Mouse (Mus musculus) stomach, postnatal 0 days (tissue): ENCODE measurements at regions not wholly inside any gene's neighbourhood (a gene's known extent, or its start where the extent isn't known, plus 50 kb on each side); places are given as distances from the start of the nearest gene placed in this dataset.

ENCODE experiments used
- ATAC-seq: fragments of 200-750 bp; cut with Nextera tagmentation; 2 replicates; pipeline ENCODE4 v1.8.0; 2017; ENCODE audit not compliant: low FRiP score, low TSS enrichment
- DNase-seq: peaks from one replicate; pipeline ENCODE4 v3.0.0-alpha.2; 2016; ENCODE audit warnings: low spot score
- H3K27ac ChIP-seq: fragments of 300-500 bp; sonication (generic); replicated peaks from 2 replicates; pipeline ENCODE4 v1.5.1; 2014; ENCODE audit warnings: mild to moderate bottlenecking, control low read depth
- H3K27me3 ChIP-seq: fragments of 300-500 bp; sonication (generic); 2 replicates; pipeline ENCODE4 v1.6.1; 2014; ENCODE audit warnings: low read length; ENCODE audit not compliant: control insufficient read depth, insufficient read depth
- H3K36me3 ChIP-seq: fragments of 300-500 bp; sonication (generic); 2 replicates; pipeline ENCODE4 v1.6.1; 2014; ENCODE audit warnings: low read length, mixed read lengths; ENCODE audit not compliant: control insufficient read depth, insufficient read depth
- H3K4me1 ChIP-seq: fragments of 300-500 bp; sonication (generic); replicated peaks from 2 replicates; pipeline ENCODE4 v1.6.1; 2014; ENCODE audit warnings: antibody characterized with exemption; ENCODE audit not compliant: control insufficient read depth, insufficient read depth
- H3K4me2 ChIP-seq: fragments of 300-500 bp; sonication (generic); replicated peaks from 2 replicates; pipeline ENCODE4 v1.6.1; 2014; ENCODE audit warnings: low read depth, mild to moderate bottlenecking, control low read depth, moderate library complexity
- H3K4me3 ChIP-seq: fragments of 300-500 bp; sonication (generic); 2 replicates; pipeline ENCODE4 v1.5.1; 2014; ENCODE audit warnings: low read depth, low read length, control low read depth
- H3K9ac ChIP-seq: fragments of 300-500 bp; sonication (generic); 2 replicates; pipeline ENCODE4 v1.6.1; 2014; ENCODE audit warnings: mild to moderate bottlenecking, low read length, control low read depth, mixed read lengths
- H3K9me3 ChIP-seq: fragments of 300-500 bp; sonication (generic); 2 replicates; pipeline ENCODE4 v1.6.1; 2016; ENCODE audit warnings: low read length; ENCODE audit not compliant: control insufficient read depth
- CTCF ChIP-seq: IDR thresholded peaks from 2 replicates; pipeline ENCODE4 v1.5.1; 2016; ENCODE audit warnings: antibody characterized with exemption, low read depth, mild to moderate bottlenecking, moderate library complexity
- EP300 ChIP-seq: optimal IDR thresholded peaks from 2 replicates; pipeline ENCODE3; 2016; ENCODE audit warnings: antibody characterized with exemption
- WGBS: fragments of 180-500 bp; shearing (Covaris S2); extraction: QIAGEN DNeasy Blood & Tissue Kit; methylation state at CpG from one replicate; pipeline ENCODE4 v1.1.7; 2014; 5-methylcytosine and 5-hydroxymethylcytosine counted together

GRCm38 (mm10) chr19:36217605-36218004 is 97.7 kb upstream of the Ankrd1 start:
- H3K4me2 ChIP-seq, result no peak overlapping the region
- no peaks in the 10 kb centered on the region for H3K36me3 ChIP-seq
- TF ChIP-seq CTCF (no peak), EP300 (no peak)
- no peaks in the 10 kb centered on the region for H3K9me3 ChIP-seq
- H3K4me3 ChIP-seq, result no peak overlapping the region
- H3K4me1 ChIP-seq, result no peaks in the 10 kb centered on the region; the same call in 1 of the 2 replicates
- WGBS, result 63% methylated on average over 5 of the region's 5 CpGs
- H3K9ac ChIP-seq, result no peak overlapping the region
- no peaks in the 10 kb centered on the region for H3K27me3 ChIP-seq
- no peak overlapping the region for H3K27ac ChIP-seq
- no peak for ATAC-seq
- no peak for DNase-seq

GRCm38 (mm10) chr19:36218921-36219320 is 99.0 kb upstream of the Ankrd1 start:
- Histone ChIP-seq H3K9me3 (no peaks in the 10 kb centered on the region), H3K4me1 (no peaks in the 10 kb centered on the region; the same call in 1 of the 2 replicates), H3K36me3 (no peaks in the 10 kb centered on the region), H3K27me3 (no peaks in the 10 kb centered on the region), H3K9ac (no peak overlapping the region), H3K4me2 (no peak overlapping the region), H3K4me3 (no peak overlapping the region), H3K27ac (no peak overlapping the region)
- 82% methylated on average over 5 of the region's 5 CpGs for WGBS
- ATAC-seq (no peak), DNase-seq (no peak)
- TF ChIP-seq CTCF, result no peak
- TF ChIP-seq EP300, result no peak

- WGBS, result 56% methylated on average over 2 of the region's 2 CpGs
Observed at GRCm38 (mm10) chr19:36221104-36221503, 101.2 kb upstream of the Ankrd1 start.

GRCm38 (mm10) chr19:36221596-36221995 is 101.7 kb upstream of the Ankrd1 start:
- H3K9me3 ChIP-seq, result no peaks in the 10 kb centered on the region
- DNase-seq, result no peak
- no peak overlapping the region for H3K9ac ChIP-seq
- no peaks in the 10 kb centered on the region for H3K27me3 ChIP-seq
- H3K4me3 ChIP-seq, result no peak overlapping the region
- H3K4me2 ChIP-seq, result no peak overlapping the region
- H3K36me3 ChIP-seq, result no peaks in the 10 kb centered on the region
- no peaks in the 10 kb centered on the region for H3K4me1 ChIP-seq
- no peak for TF ChIP-seq EP300
- TF ChIP-seq CTCF, result no peak
- no peak for ATAC-seq
- H3K27ac ChIP-seq, result no peak overlapping the region

More at GRCm38 (mm10) chr19:36221104-36221503, 101.2 kb upstream of the Ankrd1 start:
- H3K9ac ChIP-seq, result no peak overlapping the region
- TF ChIP-seq CTCF, result no peak
- no peak for TF ChIP-seq EP300
- no peak overlapping the region for H3K27ac ChIP-seq
- H3K36me3 ChIP-seq, result no peaks in the 10 kb centered on the region
- no peak overlapping the region for H3K4me2 ChIP-seq
- DNase-seq, result no peak
- no peaks in the 10 kb centered on the region for H3K9me3 ChIP-seq
- no peaks in the 10 kb centered on the region for H3K4me1 ChIP-seq
- H3K27me3 ChIP-seq, result no peaks in the 10 kb centered on the region
- ATAC-seq, result no peak
- no peak overlapping the region for H3K4me3 ChIP-seq

- WGBS, result 83% methylated on average over 3 of the region's 3 CpGs
- no peaks in the 10 kb centered on the region for H3K36me3 ChIP-seq
- no peak overlapping the region for H3K9ac ChIP-seq
- no peaks in the 10 kb centered on the region for H3K4me1 ChIP-seq
- DNase-seq (no peak), ATAC-seq (no peak)
- H3K27ac ChIP-seq, result no peak overlapping the region
- H3K4me2 ChIP-seq, result no peak overlapping the region
- H3K9me3 ChIP-seq, result no peaks in the 10 kb centered on the region
- no peak overlapping the region for H3K4me3 ChIP-seq
- TF ChIP-seq EP300, result no peak
- TF ChIP-seq CTCF, result no peak
- no peaks in the 10 kb centered on the region for H3K27me3 ChIP-seq
Observed at GRCm38 (mm10) chr19:36222198-36222597, 102.3 kb upstream of the Ankrd1 start.

- Histone ChIP-seq H3K9ac (no peak overlapping the region), H3K27me3 (no peaks in the 10 kb centered on the region), H3K4me3 (no peak overlapping the region), H3K36me3 (no peaks in the 10 kb centered on the region), H3K27ac (no peak overlapping the region), H3K4me2 (no peak overlapping the region), H3K4me1 (no peaks in the 10 kb centered on the region), H3K9me3 (no peaks in the 10 kb centered on the region)
- ATAC-seq (no peak), DNase-seq (no peak)
- TF ChIP-seq EP300, result no peak
- no peak for TF ChIP-seq CTCF
- 49% methylated on average over 8 of the region's 8 CpGs for WGBS
Observed at GRCm38 (mm10) chr19:36224518-36224917, 104.6 kb upstream of the Ankrd1 start.
